Mouse (Mus musculus) lung, adult 2 months (tissue): Measurements from ENCODE around the gene Tspan13.

Source experiments
- CTCF ChIP-seq: fragments of 200-500 bp; IDR thresholded peaks from 2 replicates; pipeline ENCODE4 v1.5.1; 2011; ENCODE audit warnings: mild to moderate bottlenecking, low read length, control low read depth; ENCODE audit not compliant: insufficient read depth
- POLR2A ChIP-seq: fragments of 200-500 bp; IDR thresholded peaks from 2 replicates; pipeline ENCODE4 v1.6.1; 2011; ENCODE audit warnings: low read depth, mild to moderate bottlenecking, control low read depth, low read length, borderline replicate concordance; ENCODE audit errors: extremely low read depth

- TF ChIP-seq CTCF (no peak), POLR2A (no peak)
These were observed 33.8 kb downstream of the Tspan13 start for GRCm38 (mm10) chr12:36008364-36009047.
